Mouse (Mus musculus) natural killer cell, adult 2 months (primary cell): ENCODE measurements around the gene Kcnma1.

Experiments
- DNase-seq, 2 experiments: peaks; one replicate each; pipeline ENCODE4 v3.0.0; 2022; ENCODE audit warnings: low spot score in 2 of 2

Gene Kcnma1

GRCm38 (mm10) chr14:23602054-23602453 is 412.2 kb downstream of the Kcnma1 start:
- DNase-seq: no peak

DNA sequence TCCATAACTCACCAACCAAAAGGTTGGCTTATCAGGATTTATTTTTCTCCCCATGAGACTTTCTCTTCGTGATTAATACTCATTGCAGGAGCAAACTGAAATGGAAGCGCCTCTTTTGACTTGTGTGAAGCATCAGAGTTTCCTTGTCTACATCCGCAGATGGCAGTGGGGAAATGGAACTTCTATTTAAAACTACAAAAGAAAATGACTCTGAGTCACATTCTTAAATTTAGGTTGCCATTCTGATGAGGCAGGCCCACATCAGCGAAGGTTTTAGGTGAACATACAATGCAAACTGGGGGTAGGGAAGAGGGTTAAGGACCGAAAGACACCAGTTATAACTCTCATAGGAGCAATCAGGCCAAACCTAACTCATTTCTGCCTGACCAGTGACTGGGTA is 419.7 kb downstream of the Kcnma1 start:
- no peak for DNase-seq

DNA sequence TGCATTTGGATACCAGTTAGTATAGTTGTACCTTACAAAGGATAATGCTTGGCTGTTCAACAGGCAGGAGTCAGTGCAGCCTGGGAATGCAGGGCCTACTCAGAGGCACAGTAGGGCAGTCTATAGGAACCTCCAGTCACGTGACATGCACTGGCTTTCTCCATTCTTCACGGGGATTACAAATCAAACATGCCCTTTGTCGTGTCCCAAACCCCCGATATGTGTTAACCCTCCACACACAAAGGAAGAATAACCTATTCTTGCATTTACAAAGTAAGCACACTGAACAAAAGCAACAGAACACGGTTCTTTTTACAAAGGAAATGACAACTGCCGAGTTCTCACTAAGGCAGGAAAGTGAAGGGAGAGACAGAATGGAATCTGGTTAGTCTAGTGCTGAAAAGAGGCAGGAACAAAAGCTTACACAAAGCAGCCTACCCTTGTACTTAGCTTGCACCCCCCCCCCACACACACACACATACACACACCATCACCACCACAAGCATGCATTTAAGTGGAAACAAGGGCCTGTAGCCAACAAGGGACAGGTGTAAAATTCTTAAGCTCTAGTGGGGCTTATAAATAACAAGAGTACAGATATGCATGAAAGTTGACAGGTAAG is 421.4 kb downstream of the Kcnma1 start:
- no peak for DNase-seq

DNA sequence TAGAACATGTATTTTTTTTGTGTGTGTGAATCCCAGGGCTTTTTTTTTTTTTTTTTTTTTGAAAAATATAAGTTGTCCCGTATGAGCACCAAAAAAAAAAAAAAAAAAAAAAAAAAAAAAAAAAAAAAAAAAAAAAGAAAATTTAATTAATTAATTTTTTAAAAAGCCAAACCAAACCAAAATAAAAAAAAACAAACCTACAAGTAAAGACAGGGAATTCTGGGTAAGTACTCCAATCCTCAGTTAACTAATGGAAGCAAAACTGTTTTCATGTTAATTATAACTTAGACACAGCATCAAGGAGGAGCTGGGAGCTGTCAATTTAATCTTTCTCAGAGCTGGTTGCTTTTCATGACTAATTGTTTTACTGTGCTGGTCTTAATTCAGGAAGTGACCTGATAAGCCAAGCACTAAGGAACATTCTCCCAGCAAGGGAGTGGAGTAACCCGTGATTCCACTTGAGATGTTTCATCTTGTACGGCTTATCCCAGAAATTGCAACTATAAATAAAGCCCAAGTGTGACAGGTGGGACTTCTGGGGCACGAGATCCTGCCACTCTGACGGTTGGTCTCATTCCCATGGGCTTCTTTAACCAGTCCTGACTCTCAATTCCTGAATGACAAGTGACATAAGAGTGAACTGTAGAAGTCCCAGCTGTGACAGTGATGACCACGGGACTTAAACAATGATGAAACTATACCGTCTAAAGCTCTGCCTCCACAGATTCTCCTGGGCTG is 424.4 kb downstream of the Kcnma1 start:
- DNase-seq: no peak

DNA sequence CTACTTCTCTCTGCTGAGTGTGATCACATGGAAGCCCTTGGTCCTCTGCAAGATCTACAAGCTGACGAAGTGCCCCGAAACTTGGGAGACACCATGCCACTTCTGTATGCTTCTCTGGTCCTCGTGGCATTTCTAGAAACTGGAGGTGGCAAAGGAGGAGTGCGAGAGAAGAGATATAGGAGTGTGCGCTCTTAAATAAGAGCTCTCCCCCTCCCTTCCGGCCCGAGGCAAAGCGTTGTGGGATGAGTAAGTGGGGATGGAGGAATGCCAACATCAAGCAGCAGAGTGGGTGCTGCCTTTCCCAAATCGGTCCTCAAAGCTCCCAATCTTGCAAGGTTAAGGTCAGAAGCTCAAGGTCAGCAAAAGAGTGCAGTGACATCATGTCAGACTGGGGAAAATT is 426.8 kb downstream of the Kcnma1 start:
- DNase-seq: no peak

DNA sequence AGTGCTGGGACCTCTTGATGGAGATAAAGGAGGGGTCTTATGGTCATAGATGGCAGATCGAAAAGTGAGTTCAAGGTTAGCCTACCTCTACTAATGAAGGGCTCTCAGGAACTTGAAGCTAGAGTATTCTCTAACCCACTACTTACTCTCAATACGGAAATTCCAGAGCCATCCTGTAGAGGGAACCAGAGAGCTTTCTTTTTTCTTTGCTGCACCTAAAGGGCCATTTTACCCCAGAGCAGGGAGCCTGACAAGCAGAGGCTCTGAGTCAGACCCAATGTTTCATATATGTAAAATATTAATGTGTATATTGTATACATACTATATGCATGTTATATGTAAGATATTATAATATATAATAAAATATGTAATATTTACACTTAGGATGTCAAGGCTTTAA is 431.1 kb downstream of the Kcnma1 start:
- DNase-seq: no peak

DNA sequence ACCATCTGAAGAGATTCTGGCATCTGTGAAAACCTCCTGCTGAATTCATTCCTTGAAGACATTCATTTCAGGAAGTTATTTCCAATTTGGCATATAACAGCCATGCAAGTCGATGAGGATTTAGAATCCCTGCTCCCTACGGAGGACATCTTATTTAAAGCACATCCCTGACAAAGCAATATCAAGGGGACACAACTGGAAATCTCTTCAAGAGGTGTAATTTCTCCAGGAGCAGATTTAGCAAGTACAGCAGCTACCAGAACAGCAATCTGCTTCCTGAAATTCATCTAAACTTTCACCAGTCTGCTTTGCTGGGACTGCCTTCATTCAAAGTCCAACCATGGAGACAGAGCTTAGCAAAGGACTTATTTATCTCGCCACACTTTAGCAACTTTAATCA is 433.0 kb downstream of the Kcnma1 start:
- no peak for DNase-seq

- DNase-seq: no peak
Measured at GRCm38 (mm10) chr14:23575951-23576350, 438.3 kb downstream of the Kcnma1 start.

GRCm38 (mm10) chr14:23574136-23574535 is 440.2 kb downstream of the Kcnma1 start:
- no peak for DNase-seq

DNA sequence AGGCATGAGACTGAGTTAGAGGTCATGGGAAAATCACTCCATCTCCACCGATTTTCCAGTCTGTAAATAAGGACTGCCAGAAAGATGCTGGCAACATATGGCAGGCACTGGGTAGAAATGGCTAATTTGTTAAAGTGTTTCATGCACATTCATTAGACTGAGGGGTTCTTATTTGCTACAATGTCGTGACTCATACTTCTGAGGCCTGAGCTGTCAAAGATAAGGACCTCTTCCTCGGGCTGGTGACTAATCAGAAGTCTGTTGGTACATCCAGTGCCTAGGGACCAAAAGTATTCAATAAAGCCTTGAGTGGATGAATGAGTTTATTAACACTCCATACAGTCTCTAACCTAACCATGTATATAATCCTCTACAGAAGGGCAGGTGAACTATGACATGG is 440.9 kb downstream of the Kcnma1 start:
- no peak for DNase-seq

DNA sequence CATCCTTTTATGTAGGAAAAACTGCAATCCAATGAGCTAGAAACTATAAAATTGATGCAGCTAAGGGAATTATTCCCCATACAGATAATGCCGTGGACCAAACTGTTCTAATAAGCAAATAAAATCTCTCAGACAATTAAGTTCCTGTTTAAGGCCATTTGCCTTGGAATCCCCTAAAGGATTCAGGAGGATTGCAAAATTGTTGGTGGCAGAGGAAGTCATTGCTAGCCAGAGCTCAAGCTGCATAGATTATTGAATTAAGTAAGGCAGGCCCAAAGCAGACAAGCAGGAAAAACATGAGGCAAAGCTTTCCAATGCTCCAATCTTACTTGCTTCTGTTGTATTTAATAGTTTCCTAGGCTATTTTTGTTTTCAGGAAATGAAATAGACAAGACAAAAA is 441.5 kb downstream of the Kcnma1 start:
- DNase-seq: no peak

DNA sequence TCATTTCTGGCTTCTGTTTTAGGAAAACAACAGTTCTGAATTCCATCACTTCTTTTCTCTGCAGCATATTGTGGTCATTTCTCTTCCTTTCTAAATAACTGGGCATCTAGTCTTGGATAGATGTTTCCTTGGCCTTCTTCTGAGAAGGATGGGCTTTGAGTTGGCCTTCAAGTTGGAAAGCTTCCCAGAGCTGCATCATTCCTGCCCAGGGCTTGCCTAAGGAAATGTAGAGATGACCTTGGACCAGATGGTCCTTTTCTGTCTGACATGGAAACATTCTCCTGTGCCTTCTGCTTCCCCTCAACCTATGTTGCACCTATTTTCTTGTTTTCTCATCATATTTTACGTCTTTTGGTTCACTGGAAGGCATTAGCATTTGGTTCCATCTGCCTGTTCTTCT is 444.0 kb downstream of the Kcnma1 start:
- no peak for DNase-seq

DNA sequence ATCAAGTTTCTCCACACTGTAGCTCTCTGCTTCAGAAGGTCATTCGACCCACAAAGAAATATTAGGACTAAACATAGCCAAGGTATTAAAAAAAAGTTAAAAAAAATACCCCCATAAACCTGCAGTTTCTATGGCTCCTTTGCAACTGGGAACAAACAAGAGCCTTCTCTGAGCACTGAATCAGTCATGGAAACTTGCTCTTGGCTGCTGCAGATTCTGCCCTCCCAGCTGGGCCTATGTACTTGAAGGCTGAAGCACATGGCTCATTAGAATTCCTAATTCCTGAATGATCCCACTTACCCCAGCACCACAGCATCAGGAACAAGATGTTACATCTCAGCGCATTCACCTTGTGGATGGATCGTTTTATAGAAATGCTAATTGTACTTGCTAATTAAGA is 448.4 kb downstream of the Kcnma1 start:
- DNase-seq: no peak

DNA sequence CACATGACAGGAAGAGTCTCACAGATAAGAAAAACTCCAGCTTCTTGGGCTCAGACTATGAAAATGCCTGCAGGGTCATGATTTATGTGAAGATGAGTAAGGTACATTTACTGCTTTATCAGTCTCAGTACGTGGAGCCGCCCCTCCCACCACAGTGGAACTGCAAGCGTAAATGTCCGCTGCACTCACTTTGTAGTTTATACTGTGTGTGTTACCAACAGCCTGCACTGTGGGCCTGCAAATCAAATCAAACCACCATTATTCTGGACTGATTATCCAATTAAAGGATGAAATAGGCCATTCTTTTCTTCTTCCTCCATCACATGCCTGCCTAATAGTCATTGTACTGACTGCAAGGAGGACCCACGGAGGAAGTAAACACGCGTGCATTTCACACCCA is 449.8 kb downstream of the Kcnma1 start:
- no peak for DNase-seq

- no peak for DNase-seq
Measured at GRCm38 (mm10) chr14:23563180-23563579, 451.1 kb downstream of the Kcnma1 start.

- DNase-seq: no peak
Measured at GRCm38 (mm10) chr14:23555647-23556046, 458.6 kb downstream of the Kcnma1 start.

GRCm38 (mm10) chr14:23552252-23552974 is 461.9 kb downstream of the Kcnma1 start:
- no peak for DNase-seq

DNA sequence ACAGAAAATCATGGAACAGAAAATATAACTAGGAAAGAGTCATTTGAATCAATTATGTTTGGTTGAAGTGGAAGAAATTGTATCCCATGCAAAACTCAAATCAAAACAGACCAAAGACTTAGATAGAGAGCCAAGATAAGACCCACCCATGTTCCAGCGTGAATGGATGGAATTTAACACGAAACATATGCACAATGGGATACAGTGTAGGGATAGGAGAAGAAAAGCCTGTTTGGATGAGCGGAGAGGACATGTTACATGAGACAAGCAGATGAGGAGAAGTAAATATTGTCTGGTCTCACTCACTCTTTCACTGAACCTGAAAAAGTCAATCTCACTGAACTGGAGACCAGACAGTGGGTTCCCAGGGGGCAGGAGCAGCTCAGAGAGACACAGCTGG is 463.8 kb downstream of the Kcnma1 start:
- DNase-seq: no peak

DNA sequence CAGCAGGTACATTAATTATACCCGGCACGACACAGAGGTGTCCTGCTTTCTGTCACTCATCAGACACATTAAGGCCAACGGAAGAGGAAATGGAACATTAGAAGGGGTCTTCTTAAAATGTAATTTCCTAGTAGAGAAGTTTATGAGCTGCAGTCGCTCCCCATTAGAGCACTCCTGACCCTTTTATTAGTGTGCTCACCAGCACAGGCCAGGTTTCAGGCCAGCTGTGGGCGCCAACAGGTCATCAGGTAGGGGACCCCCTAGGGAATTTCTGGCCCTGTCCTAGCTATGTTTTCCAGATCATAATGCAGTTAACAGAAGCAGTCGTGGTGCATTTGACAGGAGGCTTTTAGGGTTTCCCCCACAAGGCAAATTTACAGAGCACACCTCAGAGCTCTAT is 472.2 kb downstream of the Kcnma1 start:
- no peak for DNase-seq

DNA sequence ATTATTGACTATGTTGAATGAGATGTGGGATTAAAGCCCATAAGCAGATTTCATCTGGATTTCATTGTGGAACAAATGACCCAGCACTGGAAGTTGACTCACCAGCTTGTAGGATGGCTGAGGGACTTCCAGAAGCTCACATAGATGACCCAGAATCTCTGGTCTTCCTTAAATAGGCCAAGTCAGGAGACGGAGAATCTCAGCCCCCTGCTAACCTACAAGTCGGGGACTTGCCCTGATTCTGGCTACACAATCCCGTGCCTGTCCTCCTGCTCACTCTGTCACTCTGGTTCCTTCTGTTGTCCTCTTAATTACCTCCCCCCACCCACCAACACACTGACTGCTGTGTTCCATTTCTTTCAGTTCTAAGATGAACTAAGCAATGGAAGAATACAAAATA is 474.7 kb downstream of the Kcnma1 start:
- no peak for DNase-seq

DNA sequence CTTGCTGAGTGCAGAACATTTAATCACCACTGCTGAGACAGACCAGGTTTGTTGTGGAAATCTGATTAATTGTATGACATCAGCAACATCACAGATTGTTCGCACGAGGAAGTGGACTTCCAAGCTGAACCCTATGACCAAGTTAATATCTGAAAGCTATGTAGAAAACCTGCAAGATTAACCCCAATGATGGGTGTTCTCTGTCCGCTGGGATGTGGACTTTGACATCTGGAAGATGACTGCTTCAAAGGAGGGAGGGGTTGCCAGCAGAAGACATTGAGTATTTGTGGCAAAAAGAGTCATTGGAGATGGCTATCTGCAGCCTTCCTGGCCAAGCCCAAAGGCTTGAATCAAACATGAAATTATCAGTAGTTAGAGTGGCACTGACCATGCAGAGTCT is 480.9 kb downstream of the Kcnma1 start:
- no peak for DNase-seq

DNA sequence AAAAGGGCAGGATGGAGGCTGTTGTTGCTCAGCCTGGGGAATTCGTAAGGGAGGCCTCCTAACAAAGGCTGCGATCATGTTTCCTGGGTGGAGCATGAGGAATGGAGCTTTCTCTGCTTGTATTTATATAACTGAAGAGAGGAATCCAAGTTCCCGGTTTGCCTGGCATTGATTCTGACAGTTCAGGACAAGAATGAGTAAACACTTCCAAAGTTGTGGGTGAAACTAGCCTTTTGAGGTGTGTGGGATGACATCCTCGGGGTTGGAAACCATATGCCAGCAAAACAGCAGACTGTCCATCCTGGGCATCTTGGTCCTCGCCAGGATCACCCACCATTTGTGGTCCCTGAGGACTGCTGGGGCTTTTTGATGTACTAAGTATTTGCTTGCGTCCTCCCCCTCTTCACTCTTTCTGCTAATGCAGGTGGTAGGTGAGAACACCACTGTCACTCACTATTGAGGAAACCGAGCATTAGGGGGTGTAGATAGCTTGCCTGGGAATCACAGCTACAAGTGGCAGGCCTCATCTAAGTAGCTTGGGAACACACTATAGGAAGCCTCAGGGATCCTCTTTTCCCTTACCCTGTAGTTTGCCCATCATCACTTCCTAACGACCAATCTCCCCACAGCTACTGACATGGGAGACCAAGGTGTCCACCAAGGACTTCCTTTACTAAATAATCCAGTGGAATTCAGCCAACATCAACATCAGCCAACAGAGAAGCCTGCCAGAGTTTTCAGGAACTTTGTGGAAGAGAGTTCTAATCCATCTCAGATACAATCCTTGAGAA is 482.4 kb downstream of the Kcnma1 start:
- DNase-seq: no peak
